Mouse (Mus musculus): ENCODE data around the gene H2-T22. TPM values are rescaled to one million over a fixed set of nuclear protein-coding genes. Genes with fewer than 3 reads are reported as not detected.
"Not testable (repeated sequence)": the region's sequence is repeated elsewhere in the genome, so short reads cannot be mapped to it uniquely, and the experiment has no call there.

Gene H2-T22
- polyA plus RNA-seq (2014; fragmentation: Nextera tagmentation; extraction: Ambion mirVana): 12.7 and 13.2 TPM in 2 replicates

DNA sequence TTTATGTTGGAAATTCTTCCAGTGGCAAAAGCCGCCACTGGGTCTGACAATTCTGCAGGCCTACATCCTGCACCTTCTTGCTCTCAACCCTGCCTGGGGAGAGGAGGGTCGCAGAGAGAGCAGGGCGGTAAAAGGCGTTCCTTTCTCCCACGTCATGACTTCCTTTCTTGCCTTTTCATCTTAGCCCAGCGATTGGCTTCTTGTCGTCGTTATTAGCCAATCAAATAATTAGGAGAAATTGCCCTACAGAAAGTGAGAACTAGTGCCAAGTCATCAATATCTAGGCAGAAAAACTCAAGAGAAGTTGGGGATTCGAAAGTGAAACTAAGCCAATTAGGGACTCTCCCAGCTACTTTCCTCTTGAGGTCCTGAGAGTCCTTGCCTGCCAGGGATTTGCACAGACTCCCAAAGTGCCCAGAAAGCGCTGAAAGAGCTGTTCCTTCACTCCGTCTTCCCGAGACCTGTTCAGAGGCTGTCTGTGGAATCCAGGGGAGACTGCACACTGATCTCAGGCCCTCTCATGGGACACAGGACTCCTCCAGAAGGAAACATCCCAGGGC is at the start of gene H2-T22, which contains the start of gene Gm6034:
H2-T22 (minus strand) TSS at position 138 of the 560 bp plus-strand sequence.
Gm6034 (plus strand) TSS at position 352 of the 560 bp plus-strand sequence.
- peak within 1 kb of the TSS; percentile 46 for H3K9ac ChIP-seq (replicated peaks; ENCODE audit: low read length)
- peak within 1 kb of the TSS; percentile 54 for H3K4me2 ChIP-seq (ENCODE audit: low read depth, low read length)
- H3K27me3 ChIP-seq (ENCODE audit: control insufficient read depth, insufficient read depth, low read length); H3K9me3 ChIP-seq (replicated peaks; ENCODE audit: control insufficient read depth, low read length); H3K4me1 ChIP-seq (ENCODE audit: control insufficient read depth, insufficient read depth, low read length); H3K36me3 ChIP-seq (replicated peaks; ENCODE audit: control insufficient read depth, insufficient read depth, low read depth, low read length); H3K27ac ChIP-seq (replicated peaks; ENCODE audit: low read depth, low read length): not testable (repeated sequence)
- H3K4me3 ChIP-seq (ENCODE audit: low read depth, low read length): peak within 1 kb of the TSS; percentile 29
- DNase-seq (ENCODE audit: low spot score): peak; percentile 89
- WGBS: 2% methylated on average over 12 of the region's 12 CpGs
- peak; percentile 93 for ATAC-seq (replicated peaks; ENCODE audit: insufficient number of reproducible peaks, low FRiP score, low TSS enrichment, low read depth)

DNA sequence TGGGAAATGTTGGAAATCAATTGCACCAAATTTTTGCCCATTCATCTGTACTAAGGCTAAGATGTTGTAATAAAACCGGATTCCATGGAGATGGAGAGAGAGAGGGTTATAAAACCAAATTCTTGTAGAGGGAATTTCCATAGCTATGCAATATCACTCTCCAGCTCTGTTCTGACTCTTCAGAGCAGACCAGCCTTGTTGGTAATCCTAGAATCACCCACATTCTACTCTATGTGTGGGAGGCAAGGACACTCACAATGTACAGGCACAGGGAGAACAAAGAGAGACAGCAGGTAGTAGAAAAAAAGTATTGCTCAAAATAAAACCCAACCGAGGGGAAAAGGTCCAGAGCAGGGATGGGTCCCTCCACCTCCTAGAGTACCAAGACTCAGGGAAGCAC is 49.4 kb upstream of the H2-T22 start:
- H3K4me3 ChIP-seq (ENCODE audit: low read depth, low read length); H3K9ac ChIP-seq (replicated peaks; ENCODE audit: low read length); H3K36me3 ChIP-seq (replicated peaks; ENCODE audit: control insufficient read depth, insufficient read depth, low read depth, low read length); H3K27ac ChIP-seq (replicated peaks; ENCODE audit: low read depth, low read length); DNase-seq (ENCODE audit: low spot score); H3K4me2 ChIP-seq (ENCODE audit: low read depth, low read length); ATAC-seq (replicated peaks; ENCODE audit: insufficient number of reproducible peaks, low FRiP score, low TSS enrichment, low read depth); H3K9me3 ChIP-seq (replicated peaks; ENCODE audit: control insufficient read depth, low read length); H3K27me3 ChIP-seq (ENCODE audit: control insufficient read depth, insufficient read depth, low read length); H3K4me1 ChIP-seq (ENCODE audit: control insufficient read depth, insufficient read depth, low read length): not testable (repeated sequence)
- no CpG with 5 or more reads among the region's 2 CpGs for WGBS

DNA sequence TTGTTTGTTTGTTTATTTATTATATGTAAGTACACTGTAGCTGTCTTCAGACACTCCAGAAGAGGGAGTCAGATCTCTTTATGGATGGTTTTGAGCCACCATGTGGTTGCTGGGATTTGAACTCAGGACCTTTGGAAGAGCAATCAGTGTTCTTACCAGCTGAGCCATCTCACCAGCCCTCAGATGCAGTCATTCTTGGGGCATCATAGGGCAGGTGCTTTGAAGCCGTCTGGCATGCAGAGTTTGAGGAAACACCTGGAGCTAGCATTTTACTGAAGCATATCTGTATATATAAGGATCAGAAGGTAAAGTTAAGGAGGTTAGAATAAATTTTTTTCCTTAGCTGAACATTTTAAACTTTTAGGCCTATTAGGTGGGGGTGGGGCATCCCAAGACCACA is 43.4 kb upstream of the H2-T22 start:
- not testable (repeated sequence) for H3K4me2 ChIP-seq (ENCODE audit: low read depth, low read length); H3K9ac ChIP-seq (replicated peaks; ENCODE audit: low read length); H3K4me3 ChIP-seq (ENCODE audit: low read depth, low read length); ATAC-seq (replicated peaks; ENCODE audit: insufficient number of reproducible peaks, low FRiP score, low TSS enrichment, low read depth); DNase-seq (ENCODE audit: low spot score); H3K36me3 ChIP-seq (replicated peaks; ENCODE audit: control insufficient read depth, insufficient read depth, low read depth, low read length); H3K9me3 ChIP-seq (replicated peaks; ENCODE audit: control insufficient read depth, low read length); H3K4me1 ChIP-seq (ENCODE audit: control insufficient read depth, insufficient read depth, low read length); H3K27ac ChIP-seq (replicated peaks; ENCODE audit: low read depth, low read length)
- WGBS: 75% methylated on average over 1 of the region's 1 CpGs
- peaks cover 12% of the 10 kb centered on the region for H3K27me3 ChIP-seq (ENCODE audit: control insufficient read depth, insufficient read depth, low read length)

DNA sequence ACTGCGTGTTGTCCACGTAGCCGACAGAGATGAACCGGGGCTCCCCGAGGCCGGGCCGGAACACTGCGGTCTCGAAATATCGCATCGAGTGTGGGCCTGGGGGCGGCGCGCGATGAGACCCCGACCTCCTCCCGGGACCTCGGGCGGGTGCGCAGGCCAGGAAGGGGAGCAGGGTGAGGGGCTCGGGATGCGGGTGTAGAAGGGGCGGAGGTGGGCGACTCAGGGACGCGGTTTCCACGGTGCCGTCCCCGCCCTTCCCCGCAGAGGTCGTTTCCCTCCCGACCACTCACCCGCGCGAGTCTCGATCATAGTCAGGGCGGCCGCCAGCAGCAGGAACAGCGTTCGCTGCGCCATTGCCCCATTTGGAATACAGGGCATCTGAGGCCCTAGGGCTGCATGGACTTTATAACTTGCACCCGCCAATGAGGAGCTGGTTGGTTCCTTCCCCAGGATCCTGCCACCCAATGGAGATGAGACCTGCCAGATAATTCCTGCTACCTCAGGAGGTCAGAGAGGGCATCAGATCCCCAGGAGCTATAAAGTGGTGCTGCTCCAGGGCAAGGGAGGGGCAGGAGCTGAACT is 41.4 kb upstream of the H2-T22 start:
- Histone ChIP-seq H3K27ac (replicated peaks; ENCODE audit: low read depth, low read length) (no peak overlapping the region), H3K9ac (replicated peaks; ENCODE audit: low read length) (peak overlapping the region; percentile 52), H3K4me1 (ENCODE audit: control insufficient read depth, insufficient read depth, low read length) (no peaks in the 10 kb centered on the region), H3K27me3 (ENCODE audit: control insufficient read depth, insufficient read depth, low read length) (peaks cover 12% of the 10 kb centered on the region), H3K4me3 (ENCODE audit: low read depth, low read length) (peak overlapping the region; percentile 38), H3K4me2 (ENCODE audit: low read depth, low read length) (peak overlapping the region; percentile 66), H3K36me3 (replicated peaks; ENCODE audit: control insufficient read depth, insufficient read depth, low read depth, low read length) (no peaks in the 10 kb centered on the region), H3K9me3 (replicated peaks; ENCODE audit: control insufficient read depth, low read length) (no peaks in the 10 kb centered on the region)
- DNase-seq (ENCODE audit: low spot score): no peak
- WGBS: under 1% methylated on average over 41 of the region's 42 CpGs
- peak; percentile 41 for ATAC-seq (replicated peaks; ENCODE audit: insufficient number of reproducible peaks, low FRiP score, low TSS enrichment, low read depth)

DNA sequence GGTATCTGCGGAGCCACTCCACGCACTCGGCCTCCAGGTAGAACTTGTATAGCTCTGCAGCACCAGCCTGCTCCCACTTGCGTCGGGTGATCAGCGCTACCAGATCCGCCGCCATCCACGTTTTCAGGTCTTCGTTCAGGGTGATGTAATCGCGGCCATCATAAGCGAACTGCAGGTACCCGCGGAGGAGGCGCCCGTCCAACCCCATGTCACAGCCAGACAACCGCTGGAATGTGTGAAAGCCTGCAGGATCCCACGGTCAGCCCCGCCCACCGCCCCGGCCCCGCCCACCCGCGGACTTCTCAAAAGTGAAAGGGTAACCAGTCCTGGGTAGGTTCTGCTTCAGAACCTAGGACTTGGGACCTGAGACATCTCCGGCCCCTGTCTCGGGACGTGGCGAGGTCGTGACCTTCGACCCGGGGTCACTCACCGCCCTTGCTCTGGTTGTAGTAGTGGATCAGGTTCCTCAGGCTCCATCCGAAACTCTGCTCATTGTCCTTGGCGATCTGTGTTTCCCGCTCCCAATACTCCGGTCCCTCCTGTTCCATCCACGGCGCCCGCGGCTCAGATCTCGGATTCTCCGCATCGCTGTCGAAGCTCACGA is 40.8 kb upstream of the H2-T22 start:
- peak; percentile 68 for ATAC-seq (replicated peaks; ENCODE audit: insufficient number of reproducible peaks, low FRiP score, low TSS enrichment, low read depth)
- Histone ChIP-seq H3K27me3 (ENCODE audit: control insufficient read depth, insufficient read depth, low read length) (peaks cover 12% of the 10 kb centered on the region), H3K4me1 (ENCODE audit: control insufficient read depth, insufficient read depth, low read length) (no peaks in the 10 kb centered on the region), H3K36me3 (replicated peaks; ENCODE audit: control insufficient read depth, insufficient read depth, low read depth, low read length) (no peaks in the 10 kb centered on the region), H3K4me3 (ENCODE audit: low read depth, low read length) (peak overlapping the region; percentile 38), H3K27ac (replicated peaks; ENCODE audit: low read depth, low read length) (no peak overlapping the region), H3K9ac (replicated peaks; ENCODE audit: low read length) (peak overlapping the region; percentile 52), H3K9me3 (replicated peaks; ENCODE audit: control insufficient read depth, low read length) (no peaks in the 10 kb centered on the region), H3K4me2 (ENCODE audit: low read depth, low read length) (peak overlapping the region; percentile 66)
- DNase-seq (ENCODE audit: low spot score): peak; percentile 65
- WGBS: under 1% methylated on average over 46 of the region's 46 CpGs

DNA sequence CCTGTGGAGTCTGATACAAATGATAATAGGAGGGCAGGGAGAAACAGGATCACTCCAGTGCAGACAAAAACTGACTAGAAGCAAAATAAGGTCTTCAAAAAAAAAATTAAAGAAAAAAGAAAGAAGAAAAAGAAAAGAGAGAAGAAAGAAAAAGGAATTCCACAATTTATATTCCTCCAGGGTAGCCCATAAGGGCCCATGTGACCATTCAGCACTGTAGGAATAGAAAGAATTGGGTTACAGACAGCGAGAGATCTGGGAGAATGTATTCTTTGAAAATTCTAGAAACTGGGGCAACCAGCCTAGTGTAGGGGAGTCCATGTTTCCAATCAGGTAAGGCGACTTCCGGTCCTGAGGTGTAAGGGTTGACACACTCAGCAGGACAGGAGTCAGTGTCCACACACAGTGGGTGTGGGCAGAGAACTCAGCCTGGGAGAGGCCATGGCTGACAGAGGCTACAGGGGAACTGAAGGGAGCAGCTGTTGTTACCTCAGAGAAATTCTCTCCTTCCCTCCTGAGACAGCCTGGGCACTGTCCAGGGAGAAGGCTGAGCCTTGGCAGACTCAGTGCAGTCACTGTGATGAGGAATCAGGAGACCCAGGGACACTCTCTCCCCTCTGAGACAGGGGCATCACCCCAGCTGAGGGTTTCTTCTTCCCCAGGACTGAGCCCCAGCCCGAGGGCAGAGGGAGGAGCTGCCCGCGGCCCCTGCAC is 40.1 kb upstream of the H2-T22 start:
- ATAC-seq (replicated peaks; ENCODE audit: insufficient number of reproducible peaks, low FRiP score, low TSS enrichment, low read depth); H3K9ac ChIP-seq (replicated peaks; ENCODE audit: low read length); DNase-seq (ENCODE audit: low spot score); H3K27ac ChIP-seq (replicated peaks; ENCODE audit: low read depth, low read length); H3K9me3 ChIP-seq (replicated peaks; ENCODE audit: control insufficient read depth, low read length); H3K4me1 ChIP-seq (ENCODE audit: control insufficient read depth, insufficient read depth, low read length); H3K36me3 ChIP-seq (replicated peaks; ENCODE audit: control insufficient read depth, insufficient read depth, low read depth, low read length): not testable (repeated sequence)
- H3K4me2 ChIP-seq (ENCODE audit: low read depth, low read length): peak overlapping the region; percentile 66
- H3K4me3 ChIP-seq (ENCODE audit: low read depth, low read length): peak overlapping the region; percentile 38
- WGBS: 48% methylated on average over 3 of the region's 6 CpGs
- peaks cover 12% of the 10 kb centered on the region for H3K27me3 ChIP-seq (ENCODE audit: control insufficient read depth, insufficient read depth, low read length)

DNA sequence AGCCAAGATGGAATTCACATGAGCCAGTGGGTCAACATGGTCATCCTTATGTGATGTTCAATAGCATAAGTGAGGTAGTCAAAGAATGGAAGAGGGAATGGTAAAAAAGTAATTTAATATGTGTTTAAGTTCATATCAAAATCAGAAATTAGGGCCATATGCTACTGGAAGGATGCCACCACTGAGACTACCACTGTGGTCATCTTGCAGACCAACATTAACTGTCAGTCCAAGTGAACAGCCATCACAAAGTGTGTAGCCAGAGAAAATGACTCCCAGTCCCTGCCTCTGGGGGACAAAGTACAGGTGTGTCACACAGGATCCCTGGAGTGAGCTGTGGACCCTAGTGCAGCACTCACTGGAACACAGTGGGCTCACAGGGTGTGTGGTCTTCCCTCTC is 39.4 kb upstream of the H2-T22 start:
- H3K27ac ChIP-seq (replicated peaks; ENCODE audit: low read depth, low read length); H3K4me1 ChIP-seq (ENCODE audit: control insufficient read depth, insufficient read depth, low read length); H3K9me3 ChIP-seq (replicated peaks; ENCODE audit: control insufficient read depth, low read length); DNase-seq (ENCODE audit: low spot score); H3K4me2 ChIP-seq (ENCODE audit: low read depth, low read length); H3K4me3 ChIP-seq (ENCODE audit: low read depth, low read length); H3K9ac ChIP-seq (replicated peaks; ENCODE audit: low read length); ATAC-seq (replicated peaks; ENCODE audit: insufficient number of reproducible peaks, low FRiP score, low TSS enrichment, low read depth); H3K36me3 ChIP-seq (replicated peaks; ENCODE audit: control insufficient read depth, insufficient read depth, low read depth, low read length): not testable (repeated sequence)
- H3K27me3 ChIP-seq (ENCODE audit: control insufficient read depth, insufficient read depth, low read length): peaks cover 12% of the 10 kb centered on the region

DNA sequence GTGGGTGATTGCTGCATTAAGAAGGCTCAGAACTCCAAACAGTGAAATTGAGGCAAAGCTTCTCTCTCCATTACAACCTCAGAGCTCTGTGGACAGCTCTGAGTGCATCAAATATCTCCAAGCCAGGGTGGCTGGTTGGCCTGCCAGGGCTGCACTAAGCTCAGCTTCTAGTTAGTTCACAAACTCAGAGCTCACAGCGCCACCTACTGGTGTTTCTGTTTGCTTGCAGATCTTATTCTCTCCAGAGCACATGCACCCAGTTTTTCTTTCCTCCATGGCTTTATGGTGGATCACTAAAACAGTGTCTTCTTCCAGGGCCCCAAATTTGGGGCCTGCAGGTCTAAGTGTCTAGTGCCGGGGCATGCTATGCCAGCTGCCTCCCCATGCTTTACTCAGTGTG is 18.3 kb upstream of the H2-T22 start:
- DNase-seq (ENCODE audit: low spot score): peak; percentile 86
- no peaks in the 10 kb centered on the region for H3K4me1 ChIP-seq (ENCODE audit: control insufficient read depth, insufficient read depth, low read length)

More for the DNA sequence above, 18.3 kb upstream of the H2-T22 start:
- no peaks in the 10 kb centered on the region for H3K9me3 ChIP-seq (replicated peaks; ENCODE audit: control insufficient read depth, low read length)
- 36% methylated on average over 2 of the region's 2 CpGs for WGBS
- H3K4me2 ChIP-seq (ENCODE audit: low read depth, low read length): no peak overlapping the region
- H3K27me3 ChIP-seq (ENCODE audit: control insufficient read depth, insufficient read depth, low read length): no peaks in the 10 kb centered on the region
- no peaks in the 10 kb centered on the region for H3K36me3 ChIP-seq (replicated peaks; ENCODE audit: control insufficient read depth, insufficient read depth, low read depth, low read length)
- no peak for ATAC-seq (replicated peaks; ENCODE audit: insufficient number of reproducible peaks, low FRiP score, low TSS enrichment, low read depth)
- H3K9ac ChIP-seq (replicated peaks; ENCODE audit: low read length): no peak overlapping the region
- H3K27ac ChIP-seq (replicated peaks; ENCODE audit: low read depth, low read length): no peak overlapping the region
- H3K4me3 ChIP-seq (ENCODE audit: low read depth, low read length): no peak overlapping the region

All from embryonic facial prominence, embryonic 11.5 days (tissue).